Mouse (Mus musculus) thymus, postnatal 25 days (tissue): ENCODE data around the gene Zfp879.

ENCODE experiments used
- DNase-seq: peaks from one replicate; pipeline ENCODE4 v3.0.0; 2022

Zfp879 gene

GRCm38 (mm10) chr11:50841023-50841735, at the start of gene Zfp879:
Gene Zfp879, minus strand, starts transcription at chr11:50841552.
- DNase-seq, result peak; percentile 88

- peak; percentile 8 for DNase-seq
Observed at GRCm38 (mm10) chr11:50887390-50888128, 46.2 kb upstream of the Zfp879 start, which contains the start of gene Zfp454. Gene Zfp454, minus strand, starts transcription at chr11:50887651.

- no peak for DNase-seq
Observed at GRCm38 (mm10) chr11:50886933-50887293, 45.6 kb upstream of the Zfp879 start.

- no peak for DNase-seq
Observed at GRCm38 (mm10) chr11:50886231-50886932, 45.0 kb upstream of the Zfp879 start.

- DNase-seq, result peak; percentile 6
Observed at GRCm38 (mm10) chr11:50883756-50884155, 42.4 kb upstream of the Zfp879 start.

- no peak for DNase-seq
Observed at GRCm38 (mm10) chr11:50878641-50879040, 37.3 kb upstream of the Zfp879 start.

GRCm38 (mm10) chr11:50850989-50851601, 9.7 kb upstream of the Zfp879 start:
- peak; percentile 33 for DNase-seq

- peak; percentile 62 for DNase-seq
Observed at GRCm38 (mm10) chr11:50850177-50850735, 8.9 kb upstream of the Zfp879 start, which contains the start of gene Grm6. Gene Grm6, plus strand, starts transcription at chr11:50850685.

GRCm38 (mm10) chr11:50849310-50849709, 8.0 kb upstream of the Zfp879 start:
- no peak for DNase-seq

GRCm38 (mm10) chr11:50848520-50849137, 7.3 kb upstream of the Zfp879 start:
- DNase-seq, result peak; percentile 30

- DNase-seq, result peak; percentile 34
Observed at GRCm38 (mm10) chr11:50847047-50847446, 5.7 kb upstream of the Zfp879 start.

GRCm38 (mm10) chr11:50845951-50846350, 4.6 kb upstream of the Zfp879 start:
- no peak for DNase-seq

GRCm38 (mm10) chr11:50835727-50836126, 5.6 kb downstream of the Zfp879 start:
- DNase-seq, result peak; percentile 40

- DNase-seq, result peak; percentile 86
Observed at GRCm38 (mm10) chr11:50827010-50827953, 14.1 kb downstream of the Zfp879 start, which contains the start of gene Zfp354c. Gene Zfp354c, minus strand, starts transcription at chr11:50827724.

GRCm38 (mm10) chr11:50826214-50826613, 15.1 kb downstream of the Zfp879 start:
- DNase-seq, result no peak

GRCm38 (mm10) chr11:50814233-50814632, 27.1 kb downstream of the Zfp879 start:
- no peak for DNase-seq

GRCm38 (mm10) chr11:50798836-50799235, 42.5 kb downstream of the Zfp879 start:
- peak; percentile 11 for DNase-seq

GRCm38 (mm10) chr11:50797674-50798073, 43.7 kb downstream of the Zfp879 start:
- DNase-seq, result no peak
